Mouse (Mus musculus) splenic B cell, adult 2 months (primary cell): ENCODE measurements around the gene Camk2d.

ENCODE experiments used
- DNase-seq: peaks from one replicate; pipeline ENCODE4 v3.0.0-alpha.2; 2011; ENCODE audit warnings: low read depth, low spot score
- H3K27me3 ChIP-seq: 2 replicates; pipeline ENCODE4 v1.6.1; 2012; ENCODE audit warnings: mild to moderate bottlenecking, low read length, moderate library complexity, mixed read lengths; ENCODE audit not compliant: control insufficient read depth, poor library complexity, insufficient read depth, severe bottlenecking
- H3K36me3 ChIP-seq: 2 replicates; pipeline ENCODE4 v1.6.1; 2012; ENCODE audit warnings: mild to moderate bottlenecking, low read length, moderate library complexity, mixed read lengths; ENCODE audit not compliant: control insufficient read depth, poor library complexity, insufficient read depth, severe bottlenecking

The Camk2d gene

DNA sequence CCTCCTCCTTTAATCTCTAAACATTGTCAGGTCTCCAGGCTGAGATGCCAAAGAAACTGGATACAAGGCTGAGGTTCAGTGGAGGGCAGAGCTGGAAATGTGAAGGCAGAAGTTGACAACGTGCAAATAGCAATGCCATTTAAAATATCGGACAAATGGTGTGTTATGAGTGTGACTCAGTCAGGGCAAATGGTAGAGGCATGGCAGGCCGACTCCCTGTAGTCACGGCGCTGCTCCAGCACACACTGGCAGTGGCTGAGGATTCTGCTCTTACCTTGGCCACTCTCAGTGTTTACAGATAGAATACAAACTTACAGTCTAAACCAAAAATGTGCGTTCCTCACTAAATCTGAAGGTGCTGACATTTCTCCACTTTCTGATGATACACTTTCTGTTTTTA, 105.5 kb downstream of the Camk2d start:
- no peaks in the 10 kb centered on the region; the same call in 1 of the 2 replicates for H3K36me3 ChIP-seq
- no peak for DNase-seq
- H3K27me3 ChIP-seq = no peaks in the 10 kb centered on the region

DNA sequence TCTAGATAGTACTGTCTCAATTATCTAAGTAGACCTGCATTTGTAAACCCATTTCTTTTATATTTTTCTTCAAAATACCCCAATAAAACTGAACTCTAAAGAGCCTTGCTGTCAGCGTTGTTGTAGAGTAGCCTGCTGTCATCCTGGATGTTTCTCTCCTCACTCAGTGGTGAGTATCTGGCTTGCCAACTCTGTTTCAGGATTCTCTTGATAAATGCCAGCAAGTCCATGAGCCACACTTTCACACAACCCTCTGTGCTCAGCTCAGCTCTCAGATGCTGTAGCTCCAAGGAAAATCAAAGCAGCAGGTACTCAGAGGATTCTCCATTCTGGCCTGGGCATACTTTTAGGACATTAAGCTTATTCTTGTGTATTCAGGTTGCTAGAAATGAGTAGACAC, 109.4 kb downstream of the Camk2d start:
- DNase-seq = no peak
- Histone ChIP-seq H3K36me3 (no peaks in the 10 kb centered on the region; the same call in 1 of the 2 replicates), H3K27me3 (no peaks in the 10 kb centered on the region)

DNA sequence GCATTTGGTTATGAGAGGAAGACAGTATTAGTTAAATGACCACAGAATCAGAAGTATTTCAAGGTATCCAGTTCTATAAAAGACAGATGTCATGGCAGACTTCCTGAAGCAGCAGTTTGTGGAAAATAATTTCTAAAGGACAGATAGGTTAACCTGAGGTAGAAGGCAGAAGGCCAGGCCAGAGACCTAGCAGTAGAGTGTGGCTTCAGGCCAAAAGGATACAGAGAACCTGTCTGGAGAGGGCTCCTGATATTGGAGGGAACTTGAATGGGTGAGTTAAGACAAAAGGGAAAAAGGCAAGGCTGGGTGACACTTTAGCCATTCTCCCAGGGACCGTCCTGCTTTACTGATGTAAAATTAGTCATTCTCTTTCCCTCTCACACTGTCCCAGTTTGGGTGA, 118.2 kb downstream of the Camk2d start:
- Histone ChIP-seq H3K36me3 (no peaks in the 10 kb centered on the region; the same call in 1 of the 2 replicates), H3K27me3 (no peaks in the 10 kb centered on the region)
- no peak for DNase-seq

DNA sequence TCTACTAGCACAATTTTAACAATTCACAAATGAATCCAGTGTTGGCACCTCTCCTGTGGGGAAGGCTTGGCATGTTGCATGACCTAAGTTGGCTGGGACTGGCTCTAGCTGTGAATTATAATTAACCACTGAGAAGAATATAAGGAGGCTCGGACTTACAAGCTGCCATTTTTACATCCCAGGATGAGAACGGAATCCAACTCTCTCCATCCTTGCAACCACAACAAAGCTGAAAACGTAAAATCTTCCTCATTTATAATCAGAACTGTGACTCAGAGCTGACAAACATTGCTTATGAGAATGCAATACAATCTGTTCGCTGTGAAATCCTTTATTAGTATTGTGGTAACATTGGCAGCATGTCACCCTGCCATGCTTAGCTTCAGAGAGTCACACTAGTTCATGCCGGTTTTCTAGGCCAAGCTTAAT, 126.9 kb downstream of the Camk2d start:
- DNase-seq = no peak
- Histone ChIP-seq H3K27me3 (no peaks in the 10 kb centered on the region), H3K36me3 (no peaks in the 10 kb centered on the region)

DNA sequence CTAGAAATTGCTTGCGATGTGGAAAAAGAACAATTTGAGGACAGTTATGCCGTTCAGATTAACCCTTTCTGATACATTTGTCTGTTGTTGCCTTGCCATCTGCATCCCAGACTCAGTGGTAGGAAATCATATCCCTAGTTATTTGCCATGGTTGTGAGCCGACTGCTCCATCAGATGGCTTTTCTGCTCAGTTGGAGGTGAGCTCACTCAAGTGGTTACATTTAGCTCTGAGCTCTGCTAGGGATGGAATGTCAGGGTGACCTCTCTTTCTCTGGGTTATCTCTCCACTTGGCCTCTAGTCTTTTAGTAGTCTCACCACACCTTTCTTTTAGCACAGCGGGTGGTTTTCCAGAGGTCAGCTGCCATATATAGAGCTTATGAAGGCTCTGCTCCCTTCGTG, 127.4 kb downstream of the Camk2d start:
- no peak for DNase-seq
- Histone ChIP-seq H3K27me3 (no peaks in the 10 kb centered on the region), H3K36me3 (no peaks in the 10 kb centered on the region)

DNA sequence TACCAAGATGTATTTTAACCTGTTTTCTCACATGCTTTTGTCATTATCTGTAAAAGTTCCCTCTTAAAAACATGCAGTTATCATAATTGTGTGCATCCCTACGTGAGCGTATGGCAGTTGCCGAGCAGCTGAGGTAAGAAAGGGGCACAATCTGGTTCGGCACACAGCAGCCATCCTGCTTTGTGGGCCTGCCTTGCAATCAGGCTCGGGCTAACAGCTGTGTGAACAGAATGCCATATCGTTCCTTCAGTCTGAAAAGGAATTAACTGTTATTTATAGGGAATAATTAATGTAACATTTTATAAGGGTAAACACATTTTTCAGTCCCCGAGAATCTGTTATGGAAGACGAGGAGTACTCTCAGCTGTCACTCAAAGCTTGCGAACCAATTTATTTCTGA, 129.5 kb downstream of the Camk2d start:
- no peak for DNase-seq
- Histone ChIP-seq H3K36me3 (no peaks in the 10 kb centered on the region), H3K27me3 (no peaks in the 10 kb centered on the region)

DNA sequence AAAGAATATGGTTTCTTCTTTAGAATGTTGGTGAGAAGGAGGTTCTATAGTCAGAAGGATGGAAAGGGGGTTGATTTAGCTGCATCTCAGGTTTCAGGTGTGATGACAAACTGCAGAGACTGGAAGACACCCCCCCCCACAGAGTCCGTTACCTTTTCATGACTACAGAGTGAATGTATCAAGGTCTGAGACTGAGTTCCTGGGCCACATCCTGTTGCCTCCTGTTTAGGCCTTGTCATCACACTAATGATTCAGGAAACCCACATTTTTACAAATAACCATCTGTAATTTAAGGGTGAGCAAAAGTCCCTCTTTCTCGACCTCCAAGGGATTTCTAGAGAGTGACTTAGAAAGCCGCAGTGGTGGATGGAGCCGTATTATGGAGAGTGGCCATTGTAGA, 131.3 kb downstream of the Camk2d start:
- H3K36me3 ChIP-seq = no peaks in the 10 kb centered on the region
- H3K27me3 ChIP-seq = no peaks in the 10 kb centered on the region
- no peak for DNase-seq

DNA sequence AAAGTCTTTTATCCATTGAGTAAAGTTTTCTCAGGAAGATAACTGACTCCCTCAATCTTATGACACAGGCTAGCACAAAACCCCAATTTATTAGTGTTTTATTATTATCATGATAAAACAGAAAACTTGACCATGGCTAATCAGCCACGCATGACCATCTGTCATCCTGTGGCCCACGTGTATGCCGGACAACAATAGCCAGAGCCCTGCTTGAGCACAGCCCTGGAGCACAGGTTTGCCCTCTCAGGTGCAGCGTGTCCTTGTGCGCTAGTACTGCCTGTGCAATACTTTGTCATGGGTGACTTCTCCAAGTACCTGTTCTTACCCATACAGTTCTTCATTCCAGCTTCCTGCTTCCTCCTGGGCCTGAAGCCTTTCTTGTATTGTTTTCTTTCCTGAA, 134.3 kb downstream of the Camk2d start:
- no peaks in the 10 kb centered on the region for H3K36me3 ChIP-seq
- no peak for DNase-seq
- no peaks in the 10 kb centered on the region for H3K27me3 ChIP-seq

DNA sequence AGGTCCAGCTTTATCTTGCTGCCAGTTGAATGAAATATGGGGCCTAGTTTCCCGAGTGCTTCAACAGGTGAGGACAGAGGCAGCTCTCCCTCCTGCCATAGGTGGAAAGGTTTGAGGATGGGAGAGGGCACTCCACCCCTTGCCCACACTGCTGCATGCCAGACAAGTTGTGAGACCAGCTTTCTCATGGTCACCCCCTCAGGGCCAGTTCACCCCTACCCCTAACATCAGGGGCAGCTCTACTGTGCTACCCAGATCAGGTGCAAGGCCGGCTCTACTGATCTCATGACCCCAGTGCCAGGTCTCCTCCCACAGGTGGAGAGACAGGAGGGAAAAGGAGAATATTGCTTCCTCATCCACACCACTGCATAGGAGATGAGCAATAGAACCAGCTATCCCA, 136.2 kb downstream of the Camk2d start:
- no peaks in the 10 kb centered on the region for H3K36me3 ChIP-seq
- no peaks in the 10 kb centered on the region for H3K27me3 ChIP-seq
- DNase-seq = no peak

DNA sequence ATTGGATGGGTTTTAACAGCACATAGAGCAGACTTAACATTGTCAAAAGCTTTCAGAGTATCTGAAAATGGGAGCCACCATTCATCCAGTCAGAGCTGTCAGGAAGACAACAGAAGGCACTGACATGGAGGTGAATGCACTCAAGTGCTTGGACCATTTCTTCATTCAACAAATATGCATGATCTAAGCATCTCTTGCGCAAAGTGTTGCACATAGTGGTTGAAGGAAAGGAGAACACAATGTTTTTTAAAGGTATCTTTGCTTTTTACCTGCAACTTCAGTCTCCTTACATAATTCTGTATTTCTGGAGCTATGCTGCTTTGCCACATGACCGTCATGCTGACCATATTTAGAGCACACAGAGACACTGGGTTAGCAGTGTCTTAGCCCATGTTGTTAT, 138.4 kb downstream of the Camk2d start:
- Histone ChIP-seq H3K27me3 (no peaks in the 10 kb centered on the region), H3K36me3 (no peaks in the 10 kb centered on the region)
- no peak for DNase-seq

DNA sequence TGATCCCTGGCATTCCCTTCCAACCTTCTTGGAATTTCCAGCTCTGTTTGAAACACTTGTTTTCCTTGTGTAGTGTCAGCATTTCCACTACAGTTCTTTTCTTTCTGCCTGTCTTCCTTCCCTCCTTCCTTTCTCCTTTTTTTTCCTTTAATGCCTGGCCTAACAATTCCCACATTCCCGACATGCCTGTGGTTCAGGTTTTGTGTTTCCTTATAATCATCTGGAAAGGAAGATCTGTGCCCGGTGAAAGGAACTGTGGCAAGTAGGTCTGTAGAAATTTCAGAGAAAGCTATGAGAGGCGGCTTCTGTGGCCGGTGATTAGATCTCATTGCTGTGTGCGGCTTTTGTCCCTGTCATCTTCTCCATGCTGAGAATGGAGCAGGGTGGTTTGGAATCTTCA, 139.1 kb downstream of the Camk2d start:
- H3K36me3 ChIP-seq = no peaks in the 10 kb centered on the region
- H3K27me3 ChIP-seq = no peaks in the 10 kb centered on the region
- no peak for DNase-seq

DNA sequence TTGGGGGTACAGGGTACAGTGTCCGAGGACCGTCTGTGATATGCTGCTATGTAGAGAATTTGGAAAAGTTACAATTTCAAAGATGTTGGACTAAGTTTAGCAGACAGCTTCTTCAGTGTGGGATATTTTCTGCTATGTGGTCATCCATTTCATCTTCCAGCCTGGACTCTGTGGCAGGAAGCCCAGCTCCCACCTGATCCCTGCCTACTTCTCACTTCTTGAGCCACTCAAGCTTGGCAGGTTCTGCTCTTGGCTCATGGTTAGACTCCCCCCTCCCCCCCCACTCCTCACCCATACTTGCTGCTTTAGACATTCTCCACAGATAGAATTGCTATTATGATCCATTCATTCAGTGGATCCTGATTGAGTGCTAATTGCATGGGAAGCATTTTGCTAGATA, 141.0 kb downstream of the Camk2d start:
- Histone ChIP-seq H3K36me3 (no peaks in the 10 kb centered on the region), H3K27me3 (no peaks in the 10 kb centered on the region)
- DNase-seq = no peak

DNA sequence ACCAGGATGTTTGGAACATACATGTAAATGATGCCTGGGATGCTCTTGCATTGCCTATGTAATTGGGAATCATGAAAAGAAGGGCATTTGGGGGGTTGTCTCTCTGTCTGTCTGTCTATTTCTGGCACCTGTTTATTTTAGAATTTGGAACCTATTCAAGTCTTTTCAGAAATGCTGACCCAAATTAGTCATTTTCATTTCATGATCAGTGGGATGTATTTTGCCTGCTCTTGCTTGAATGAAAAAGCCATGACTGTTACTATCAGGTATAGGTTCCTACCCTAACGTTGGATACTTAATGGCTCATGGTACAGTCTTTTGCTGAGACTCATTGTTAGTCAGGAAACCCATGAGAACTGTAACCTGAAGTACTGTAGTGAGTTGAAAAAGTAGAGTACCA, 144.0 kb downstream of the Camk2d start:
- no peaks in the 10 kb centered on the region for H3K27me3 ChIP-seq
- no peak for DNase-seq
- no peaks in the 10 kb centered on the region; the same call in 1 of the 2 replicates for H3K36me3 ChIP-seq

DNA sequence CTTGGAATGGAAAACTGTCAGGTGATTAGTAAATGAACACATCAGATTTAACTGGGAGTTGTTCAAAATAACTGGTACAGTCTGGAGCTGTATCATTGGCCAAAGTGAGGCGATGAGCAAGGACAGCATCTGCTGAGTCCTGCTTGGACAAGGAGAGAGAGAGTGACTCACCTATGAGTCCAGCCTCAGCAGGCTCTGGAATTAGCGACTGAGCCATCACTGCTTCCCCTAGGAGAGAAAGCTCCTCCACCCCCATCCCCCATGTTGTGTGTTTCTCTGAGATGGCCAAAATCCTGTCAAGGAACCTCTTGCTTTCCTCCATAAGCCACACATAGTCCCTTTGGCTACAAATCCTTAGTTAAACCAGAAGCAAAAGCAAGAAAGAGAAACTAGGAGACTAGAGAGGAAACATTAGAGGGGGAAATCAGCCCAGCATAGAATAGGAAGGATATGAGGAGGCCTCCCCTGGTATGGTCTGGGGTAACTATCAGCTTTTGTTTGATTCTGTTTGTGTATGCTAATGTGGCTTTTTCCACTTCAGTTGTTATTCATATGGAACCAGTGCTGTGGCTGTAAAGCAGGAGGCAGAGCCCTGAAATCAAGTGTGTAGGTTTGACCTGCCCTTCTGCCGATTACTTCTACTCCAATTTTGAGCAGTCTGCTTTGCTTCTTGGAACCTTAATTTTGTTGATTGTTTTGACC, 148.5 kb downstream of the Camk2d start:
- DNase-seq = no peak
- Histone ChIP-seq H3K36me3 (no peaks in the 10 kb centered on the region; the same call in 1 of the 2 replicates), H3K27me3 (no peaks in the 10 kb centered on the region)

DNA sequence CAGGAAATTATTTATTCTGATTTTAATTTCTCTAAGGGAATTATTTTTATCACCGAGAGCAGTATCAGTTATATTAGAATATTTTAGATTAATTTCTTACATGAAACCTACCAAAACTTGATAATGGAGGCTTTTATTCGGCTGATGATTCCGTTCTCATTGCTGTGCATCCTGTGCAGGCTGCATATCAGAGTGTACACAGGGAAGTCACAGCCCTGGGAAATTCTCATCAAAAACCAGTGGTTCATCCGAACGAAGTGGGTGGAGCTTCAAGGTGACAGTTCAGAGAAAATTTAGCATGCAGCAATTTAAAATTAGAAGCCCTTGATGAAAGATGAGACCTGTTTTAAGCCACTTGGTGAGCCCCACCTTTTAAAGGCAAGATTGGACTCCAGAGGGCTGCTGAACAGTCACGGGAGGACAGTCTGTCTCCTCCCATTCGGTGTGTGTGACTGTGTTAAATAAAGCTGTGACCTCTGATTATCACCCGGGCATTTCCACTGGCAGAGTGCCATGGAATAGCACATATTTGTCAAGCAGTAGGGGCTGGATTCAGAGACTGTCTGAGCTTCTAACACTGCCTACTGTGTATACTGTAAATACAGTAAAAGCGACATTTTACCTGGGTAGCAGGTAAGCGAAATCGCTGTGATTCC, 150.2 kb downstream of the Camk2d start:
- H3K27me3 ChIP-seq = no peaks in the 10 kb centered on the region
- DNase-seq = peak; percentile 29
- H3K36me3 ChIP-seq = no peaks in the 10 kb centered on the region; the same call in 1 of the 2 replicates
